Mouse (Mus musculus): Measurements from ENCODE around the gene Nt5e. TPM values are rescaled to one million over a fixed set of nuclear protein-coding genes. Genes with fewer than 3 reads are reported as not detected.

Nt5e gene
- polyA plus RNA-seq, 1 experiment from 2014 or later = 2.7 TPM

DNA sequence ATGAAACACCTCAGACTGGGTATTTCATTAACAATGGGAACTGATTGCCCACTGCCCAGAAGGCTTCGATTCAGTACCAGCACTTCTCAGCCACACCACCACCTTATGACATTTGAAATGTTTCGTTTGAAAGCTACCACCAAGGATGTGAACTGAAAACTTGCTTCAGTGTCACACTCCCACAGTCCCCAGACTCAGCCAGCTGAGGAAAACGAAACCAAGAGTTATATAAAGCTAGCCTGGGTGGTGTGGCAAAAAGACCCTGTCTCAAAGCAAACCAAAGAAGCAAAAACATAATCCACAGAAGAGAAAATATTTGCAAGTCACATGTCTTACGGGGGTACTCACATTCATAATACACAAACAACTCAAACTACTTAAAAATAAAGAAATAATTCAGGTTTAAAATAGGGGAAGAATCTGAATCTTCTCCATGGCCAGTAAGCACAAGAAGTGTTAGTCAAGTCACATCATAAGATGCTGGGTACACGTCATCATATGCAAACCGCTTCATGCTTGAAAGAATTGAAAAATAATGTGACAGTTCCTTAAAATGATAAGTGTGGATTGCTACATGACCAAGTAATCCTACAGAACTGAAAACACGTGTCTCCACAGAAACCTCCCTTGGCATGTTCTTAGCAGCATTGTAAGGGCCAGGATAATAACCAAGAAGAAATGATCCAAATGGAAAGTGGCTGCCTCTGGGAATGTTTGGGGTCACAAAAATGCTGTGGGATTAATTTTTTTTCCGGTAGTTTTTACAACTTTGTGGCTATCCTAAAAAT, 28.9 kb upstream of the Nt5e start:
- DNase-seq (ENCODE audit: low spot score) = no peak
- Histone ChIP-seq H3K9me3 (replicated peaks; ENCODE audit: control insufficient read depth, low read length) (no peaks in the 10 kb centered on the region), H3K4me3 (ENCODE audit: low read depth, low read length) (no peak overlapping the region), H3K36me3 (replicated peaks; ENCODE audit: control insufficient read depth, insufficient read depth, low read depth, low read length) (no peaks in the 10 kb centered on the region), H3K27me3 (ENCODE audit: control insufficient read depth, insufficient read depth, low read length) (no peaks in the 10 kb centered on the region), H3K27ac (replicated peaks; ENCODE audit: low read depth, low read length) (no peak overlapping the region), H3K9ac (replicated peaks; ENCODE audit: low read length) (no peak overlapping the region), H3K4me2 (ENCODE audit: low read depth, low read length) (no peak overlapping the region), H3K4me1 (ENCODE audit: control insufficient read depth, insufficient read depth, low read length) (no peaks in the 10 kb centered on the region)
- 79% methylated on average over 8 of the region's 8 CpGs for WGBS
- no peak for ATAC-seq (replicated peaks; ENCODE audit: insufficient number of reproducible peaks, low FRiP score, low TSS enrichment, low read depth)

DNA sequence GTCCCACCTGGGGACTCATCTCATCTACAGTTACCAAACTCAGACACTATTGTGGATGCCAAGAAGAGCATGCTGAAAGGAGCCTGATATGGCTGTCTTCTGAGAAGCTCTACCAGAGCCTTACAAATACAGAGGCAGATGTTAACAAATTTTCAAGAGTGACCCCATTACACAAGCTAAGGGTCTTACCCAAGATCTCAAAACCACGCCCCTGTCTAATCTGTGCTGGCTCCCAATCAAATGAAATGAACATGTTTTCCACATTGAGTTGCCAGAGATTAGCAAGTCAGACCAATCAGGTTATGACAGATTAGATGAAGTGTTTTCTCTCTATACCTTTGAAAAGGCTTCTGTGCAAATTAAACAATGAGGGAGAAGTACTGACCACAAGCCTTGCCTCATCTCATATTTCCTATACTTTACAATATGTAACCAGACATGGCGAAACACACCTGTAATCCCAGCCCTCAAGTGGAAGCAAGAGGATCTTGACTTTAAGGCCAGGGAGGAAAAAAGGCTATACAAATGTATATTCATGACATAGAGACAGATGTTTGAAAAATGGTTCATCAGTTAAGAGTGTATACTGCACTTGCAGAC, 19.9 kb upstream of the Nt5e start:
- DNase-seq (ENCODE audit: low spot score) (no peak), ATAC-seq (replicated peaks; ENCODE audit: insufficient number of reproducible peaks, low FRiP score, low TSS enrichment, low read depth) (no peak)
- Histone ChIP-seq H3K9me3 (replicated peaks; ENCODE audit: control insufficient read depth, low read length) (no peaks in the 10 kb centered on the region), H3K4me1 (ENCODE audit: control insufficient read depth, insufficient read depth, low read length) (no peaks in the 10 kb centered on the region), H3K36me3 (replicated peaks; ENCODE audit: control insufficient read depth, insufficient read depth, low read depth, low read length) (no peaks in the 10 kb centered on the region), H3K4me2 (ENCODE audit: low read depth, low read length) (no peak overlapping the region), H3K4me3 (ENCODE audit: low read depth, low read length) (no peak overlapping the region), H3K9ac (replicated peaks; ENCODE audit: low read length) (no peak overlapping the region), H3K27me3 (ENCODE audit: control insufficient read depth, insufficient read depth, low read length) (no peaks in the 10 kb centered on the region), H3K27ac (replicated peaks; ENCODE audit: low read depth, low read length) (no peak overlapping the region)
- 89% methylated on average over 2 of the region's 2 CpGs for WGBS

DNA sequence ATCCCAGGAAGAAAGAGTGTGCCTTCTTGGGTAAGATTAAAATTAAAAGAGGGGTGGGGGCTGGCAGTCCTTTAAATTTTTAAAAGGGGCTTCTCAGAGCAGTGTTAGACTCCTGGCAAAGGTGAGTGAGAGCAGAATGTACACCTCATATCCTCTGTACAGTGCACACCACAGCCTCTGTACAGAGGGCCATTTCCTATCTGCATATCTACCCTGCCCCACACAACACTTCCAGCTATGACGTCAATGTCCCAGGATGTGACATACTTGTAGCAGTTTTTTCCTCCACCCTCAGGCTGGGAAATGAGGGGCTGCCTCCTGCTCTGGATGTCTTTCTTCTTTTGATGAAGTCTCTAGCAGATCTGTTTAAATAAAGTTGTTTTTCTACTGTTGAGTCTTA, 17.9 kb upstream of the Nt5e start:
- DNase-seq (ENCODE audit: low spot score) (no peak), ATAC-seq (replicated peaks; ENCODE audit: insufficient number of reproducible peaks, low FRiP score, low TSS enrichment, low read depth) (no peak)
- Histone ChIP-seq H3K4me2 (ENCODE audit: low read depth, low read length) (no peak overlapping the region), H3K9me3 (replicated peaks; ENCODE audit: control insufficient read depth, low read length) (no peaks in the 10 kb centered on the region), H3K9ac (replicated peaks; ENCODE audit: low read length) (no peak overlapping the region), H3K4me1 (ENCODE audit: control insufficient read depth, insufficient read depth, low read length) (no peaks in the 10 kb centered on the region), H3K27ac (replicated peaks; ENCODE audit: low read depth, low read length) (no peak overlapping the region), H3K27me3 (ENCODE audit: control insufficient read depth, insufficient read depth, low read length) (no peaks in the 10 kb centered on the region), H3K36me3 (replicated peaks; ENCODE audit: control insufficient read depth, insufficient read depth, low read depth, low read length) (no peaks in the 10 kb centered on the region), H3K4me3 (ENCODE audit: low read depth, low read length) (no peak overlapping the region)
- WGBS = 74% methylated on average over 1 of the region's 1 CpGs

DNA sequence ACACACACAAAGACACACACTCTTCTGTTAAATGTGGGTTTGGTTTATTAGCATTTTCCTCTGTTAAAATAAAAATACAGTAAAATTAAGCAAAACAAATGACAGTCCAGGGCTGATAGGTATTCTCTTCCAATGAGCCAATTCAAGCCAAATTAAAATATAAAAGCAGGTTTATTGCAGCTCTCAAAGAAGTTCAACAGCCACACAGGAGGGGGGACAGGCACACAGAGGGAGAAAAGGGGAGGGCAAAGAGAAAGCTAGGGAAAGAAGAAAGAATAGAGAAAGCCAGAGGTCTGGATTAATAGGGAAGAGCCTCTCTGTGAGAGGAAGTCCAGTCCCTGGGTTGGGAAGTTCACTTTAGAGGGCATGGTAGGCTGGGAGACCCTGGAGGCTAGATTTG, 7.8 kb upstream of the Nt5e start:
- Histone ChIP-seq H3K4me1 (ENCODE audit: control insufficient read depth, insufficient read depth, low read length) (no peaks in the 10 kb centered on the region), H3K27ac (replicated peaks; ENCODE audit: low read depth, low read length) (no peak overlapping the region), H3K27me3 (ENCODE audit: control insufficient read depth, insufficient read depth, low read length) (no peaks in the 10 kb centered on the region), H3K4me2 (ENCODE audit: low read depth, low read length) (no peak overlapping the region), H3K9ac (replicated peaks; ENCODE audit: low read length) (no peak overlapping the region), H3K9me3 (replicated peaks; ENCODE audit: control insufficient read depth, low read length) (no peaks in the 10 kb centered on the region), H3K4me3 (ENCODE audit: low read depth, low read length) (no peak overlapping the region), H3K36me3 (replicated peaks; ENCODE audit: control insufficient read depth, insufficient read depth, low read depth, low read length) (no peaks in the 10 kb centered on the region)
- ATAC-seq (replicated peaks; ENCODE audit: insufficient number of reproducible peaks, low FRiP score, low TSS enrichment, low read depth) (no peak), DNase-seq (ENCODE audit: low spot score) (no peak)

DNA sequence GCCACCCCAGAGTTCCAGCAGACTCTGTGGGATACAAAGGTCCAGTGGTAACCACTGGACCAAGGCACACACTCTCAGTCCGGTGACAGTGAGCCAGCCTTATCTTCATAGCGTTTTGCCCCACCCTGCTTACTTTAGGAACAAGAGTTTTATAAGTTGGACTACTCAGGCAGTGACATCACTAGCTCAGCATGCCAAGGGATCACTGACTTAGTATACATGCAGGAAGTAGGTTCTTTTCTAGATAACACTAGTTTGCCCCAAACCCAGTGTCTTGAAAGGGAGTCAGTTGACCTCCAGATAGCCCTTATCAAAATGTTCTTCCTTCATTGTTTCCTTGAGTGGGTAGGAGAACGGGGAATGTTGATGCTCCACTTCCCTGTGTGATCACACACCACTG, 2.4 kb upstream of the Nt5e start:
- H3K27me3 ChIP-seq (ENCODE audit: control insufficient read depth, insufficient read depth, low read length) = peaks cover 6% of the 10 kb centered on the region
- no peak overlapping the region for H3K4me3 ChIP-seq (ENCODE audit: low read depth, low read length)
- no peaks in the 10 kb centered on the region for H3K36me3 ChIP-seq (replicated peaks; ENCODE audit: control insufficient read depth, insufficient read depth, low read depth, low read length)
- H3K9ac ChIP-seq (replicated peaks; ENCODE audit: low read length) = no peak overlapping the region
- no peak overlapping the region for H3K4me2 ChIP-seq (ENCODE audit: low read depth, low read length)
- no peak for ATAC-seq (replicated peaks; ENCODE audit: insufficient number of reproducible peaks, low FRiP score, low TSS enrichment, low read depth)
- no peak overlapping the region for H3K27ac ChIP-seq (replicated peaks; ENCODE audit: low read depth, low read length)
- no peaks in the 10 kb centered on the region for H3K4me1 ChIP-seq (ENCODE audit: control insufficient read depth, insufficient read depth, low read length)
- 86% methylated on average over 3 of the region's 3 CpGs for whole genome bisulfite sequencing
- no peaks in the 10 kb centered on the region for H3K9me3 ChIP-seq (replicated peaks; ENCODE audit: control insufficient read depth, low read length)
- DNase-seq (ENCODE audit: low spot score) = no peak

DNA sequence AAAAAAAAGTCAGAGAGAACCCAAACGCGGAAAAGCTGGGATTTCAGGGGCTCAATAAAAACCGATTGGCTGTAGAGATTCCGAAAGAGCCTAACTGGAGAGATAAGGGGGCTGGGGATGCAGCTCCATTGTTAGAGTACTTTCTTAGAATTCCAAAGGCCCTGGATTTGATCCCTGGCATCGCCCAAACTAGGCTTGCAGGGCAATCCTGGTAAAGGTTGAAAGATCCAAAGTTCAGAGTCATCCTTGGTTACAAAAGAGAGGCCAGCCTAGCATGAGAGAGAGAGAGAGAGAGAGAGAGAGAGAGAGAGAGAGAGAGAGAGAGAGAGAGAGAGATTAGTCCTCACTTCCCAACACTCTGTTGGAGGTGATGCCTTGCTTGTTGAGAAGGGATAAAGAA, 1.7 kb downstream of the Nt5e start:
- ATAC-seq (replicated peaks; ENCODE audit: insufficient number of reproducible peaks, low FRiP score, low TSS enrichment, low read depth) (no peak), DNase-seq (ENCODE audit: low spot score) (no peak)
- Histone ChIP-seq H3K9ac (replicated peaks; ENCODE audit: low read length) (no peak overlapping the region), H3K4me2 (ENCODE audit: low read depth, low read length) (no peak overlapping the region), H3K4me1 (ENCODE audit: control insufficient read depth, insufficient read depth, low read length) (no peaks in the 10 kb centered on the region), H3K9me3 (replicated peaks; ENCODE audit: control insufficient read depth, low read length) (no peaks in the 10 kb centered on the region), H3K4me3 (ENCODE audit: low read depth, low read length) (no peak overlapping the region), H3K36me3 (replicated peaks; ENCODE audit: control insufficient read depth, insufficient read depth, low read depth, low read length) (no peaks in the 10 kb centered on the region), H3K27ac (replicated peaks; ENCODE audit: low read depth, low read length) (no peak overlapping the region), H3K27me3 (ENCODE audit: control insufficient read depth, insufficient read depth, low read length) (peaks cover 6% of the 10 kb centered on the region)
- 17% methylated on average over 5 of the region's 5 CpGs for WGBS

DNA sequence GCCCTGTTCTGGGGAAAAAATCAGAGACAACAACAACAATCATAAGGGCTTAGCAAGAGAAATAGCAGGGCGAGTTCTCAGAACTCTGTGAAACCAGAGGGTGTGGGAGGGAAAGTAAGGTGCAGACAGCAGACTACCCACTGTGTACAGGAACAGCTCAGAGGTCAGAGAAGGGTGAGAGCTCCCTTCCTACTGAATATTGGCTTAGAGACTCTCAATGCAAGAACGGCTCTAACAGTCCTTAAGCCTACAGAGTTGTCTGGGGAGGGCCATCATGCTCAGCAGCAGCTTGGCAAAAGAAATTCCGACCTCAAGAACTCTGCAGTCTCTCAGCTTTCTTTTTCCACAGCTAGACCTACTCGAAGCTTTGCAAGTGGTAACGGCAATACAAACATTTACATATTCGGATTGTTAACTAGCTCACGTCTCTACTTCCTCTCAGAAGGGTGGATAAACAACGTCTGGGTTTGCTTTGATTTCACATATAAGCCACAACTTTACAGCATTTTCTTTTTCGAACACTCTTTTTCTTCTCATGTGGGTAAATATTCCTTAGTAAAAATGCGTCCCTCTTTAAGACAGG, 2.3 kb downstream of the Nt5e start:
- H3K9ac ChIP-seq (replicated peaks; ENCODE audit: low read length) = no peak overlapping the region
- no peaks in the 10 kb centered on the region for H3K4me1 ChIP-seq (ENCODE audit: control insufficient read depth, insufficient read depth, low read length)
- no peaks in the 10 kb centered on the region for H3K9me3 ChIP-seq (replicated peaks; ENCODE audit: control insufficient read depth, low read length)
- ATAC-seq (replicated peaks; ENCODE audit: insufficient number of reproducible peaks, low FRiP score, low TSS enrichment, low read depth) = no peak
- no peak overlapping the region for H3K4me3 ChIP-seq (ENCODE audit: low read depth, low read length)
- no peak overlapping the region for H3K4me2 ChIP-seq (ENCODE audit: low read depth, low read length)
- peaks cover 6% of the 10 kb centered on the region for H3K27me3 ChIP-seq (ENCODE audit: control insufficient read depth, insufficient read depth, low read length)
- no peaks in the 10 kb centered on the region for H3K36me3 ChIP-seq (replicated peaks; ENCODE audit: control insufficient read depth, insufficient read depth, low read depth, low read length)
- no peak overlapping the region for H3K27ac ChIP-seq (replicated peaks; ENCODE audit: low read depth, low read length)
- DNase-seq (ENCODE audit: low spot score) = no peak
- 40% methylated on average over 10 of the region's 10 CpGs for WGBS

DNA sequence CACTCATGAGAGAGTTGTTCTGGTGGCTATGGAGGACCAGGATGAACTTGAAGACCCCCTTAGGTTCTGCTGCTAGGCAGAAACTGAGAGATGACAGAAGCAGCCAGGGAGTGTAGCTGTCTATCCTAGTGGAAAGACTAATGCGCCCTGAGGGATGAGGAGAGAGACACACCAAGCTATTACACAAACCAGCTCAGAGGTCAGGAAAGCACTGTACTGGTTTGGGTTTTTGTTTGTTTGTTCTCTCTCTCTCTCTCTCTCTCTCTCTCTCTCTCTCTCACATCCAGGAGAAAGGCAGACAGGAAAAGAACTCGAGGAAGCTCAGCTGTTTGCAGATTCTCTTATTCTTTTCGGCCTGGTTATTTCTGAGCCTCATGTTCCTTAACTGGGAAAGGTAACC, 3.3 kb downstream of the Nt5e start:
- Histone ChIP-seq H3K4me2 (ENCODE audit: low read depth, low read length) (no peak overlapping the region), H3K9ac (replicated peaks; ENCODE audit: low read length) (no peak overlapping the region), H3K36me3 (replicated peaks; ENCODE audit: control insufficient read depth, insufficient read depth, low read depth, low read length) (no peaks in the 10 kb centered on the region), H3K4me1 (ENCODE audit: control insufficient read depth, insufficient read depth, low read length) (no peaks in the 10 kb centered on the region), H3K27me3 (ENCODE audit: control insufficient read depth, insufficient read depth, low read length) (peaks cover 6% of the 10 kb centered on the region), H3K4me3 (ENCODE audit: low read depth, low read length) (no peak overlapping the region), H3K9me3 (replicated peaks; ENCODE audit: control insufficient read depth, low read length) (no peaks in the 10 kb centered on the region), H3K27ac (replicated peaks; ENCODE audit: low read depth, low read length) (no peak overlapping the region)
- ATAC-seq (replicated peaks; ENCODE audit: insufficient number of reproducible peaks, low FRiP score, low TSS enrichment, low read depth) = no peak
- no peak for DNase-seq (ENCODE audit: low spot score)
- WGBS = 50% methylated on average over 3 of the region's 3 CpGs
